Mouse (Mus musculus) erythroid progenitor cell, adult 5-6 weeks (primary cell): ENCODE measurements around the gene Eif2b2. TPM values are rescaled to one million over a fixed set of nuclear protein-coding genes. Genes with fewer than 3 reads are reported as not detected.

ENCODE experiments used
- ATAC-seq: replicated peaks from 2 replicates; pipeline ENCODE4 v1.8.0; 2016; ENCODE audit warnings: moderate number of reproducible peaks, mild to moderate bottlenecking, moderate TSS enrichment, inconsistent platforms; ENCODE audit not compliant: poor library complexity, low FRiP score, severe bottlenecking
- total RNA-seq, 2 experiments: library from RNA; stranded (forward) in 1 of 2; stranded (reverse) in 1 of 2; fragments of 150-400 nt in 1 of 2; fragments of 186-747, 209-891 nt in 1 of 2; gene quantifications; 2 replicates each; pipeline versions ENCODE4 v1.2.3 to v1.2.4; 2015 to 2017; ENCODE audit warnings: low replicate concordance in 2 of 2

Eif2b2 gene
- total RNA-seq, 2 experiments from 2014 or later, result 10.9 to 48.4 TPM

- ATAC-seq, result no peak
Measured at GRCm38 (mm10) chr12:85233376-85234358, 14.4 kb downstream of the Eif2b2 start.

- no peak for ATAC-seq
Measured at GRCm38 (mm10) chr12:85237553-85237952, 18.3 kb downstream of the Eif2b2 start.

- ATAC-seq, result no peak
Measured at GRCm38 (mm10) chr12:85252083-85252482, 32.8 kb downstream of the Eif2b2 start.

- ATAC-seq, result no peak
Measured at GRCm38 (mm10) chr12:85256074-85256751, 36.9 kb downstream of the Eif2b2 start.

GRCm38 (mm10) chr12:85257008-85257639 lies 37.8 kb downstream of the Eif2b2 start:
- no peak for ATAC-seq

- ATAC-seq, result no peak
Measured at GRCm38 (mm10) chr12:85262489-85262888, 43.2 kb downstream of the Eif2b2 start.

GRCm38 (mm10) chr12:85263190-85263589 lies 43.9 kb downstream of the Eif2b2 start:
- no peak for ATAC-seq

GRCm38 (mm10) chr12:85264531-85264930 lies 45.2 kb downstream of the Eif2b2 start:
- no peak for ATAC-seq

- no peak for ATAC-seq
Measured at GRCm38 (mm10) chr12:85264940-85265339, 45.7 kb downstream of the Eif2b2 start.

- ATAC-seq, result no peak
Measured at GRCm38 (mm10) chr12:85266248-85266647, 47.0 kb downstream of the Eif2b2 start.

GRCm38 (mm10) chr12:85269821-85270220 lies 50.5 kb downstream of the Eif2b2 start:
- no peak for ATAC-seq

GRCm38 (mm10) chr12:85270319-85270718 lies 51.0 kb downstream of the Eif2b2 start, which contains the start of gene Mlh3:
TSS of gene Mlh3 (minus strand) at chr12:85270599.
- ATAC-seq, result peak; percentile 92

GRCm38 (mm10) chr12:85271132-85271842 lies 52.0 kb downstream of the Eif2b2 start:
- no peak for ATAC-seq

- ATAC-seq, result no peak
Measured at GRCm38 (mm10) chr12:85271843-85272206, 52.5 kb downstream of the Eif2b2 start.

- ATAC-seq, result no peak
Measured at GRCm38 (mm10) chr12:85273508-85273907, 54.2 kb downstream of the Eif2b2 start.

Other genes with a start within 250 kb of the Eif2b2 start
- gene Fcf1, start 248.6 kb upstream of the Eif2b2 start, total RNA-seq (2015; ENCODE audit: low replicate concordance), result 59.5 and 73.8 TPM in 2 replicates
- gene Fcf1, start 248.6 kb upstream of the Eif2b2 start, total RNA-seq (2017; ENCODE audit: low replicate concordance), result 21.8 and 66.6 TPM in 2 replicates
- gene Arel1, start 248.6 kb upstream of the Eif2b2 start, total RNA-seq (2015; ENCODE audit: low replicate concordance), result 61.2 and 62.3 TPM in 2 replicates
- 58.8 and 73.4 TPM in 2 replicates for gene Arel1, start 248.6 kb upstream of the Eif2b2 start, total RNA-seq (2017; ENCODE audit: low replicate concordance)
- 72.1 and 73.2 TPM in 2 replicates for gene Ylpm1, start 223.2 kb upstream of the Eif2b2 start, total RNA-seq (2015; ENCODE audit: low replicate concordance)
- gene Ylpm1, start 223.2 kb upstream of the Eif2b2 start, total RNA-seq (2017; ENCODE audit: low replicate concordance), result 52.5 and 87.7 TPM in 2 replicates
- gene Prox2, start 108.7 kb upstream of the Eif2b2 start, total RNA-seq (2015; ENCODE audit: low replicate concordance), result 7.5 and 14.1 TPM in 2 replicates
- gene Prox2, start 108.7 kb upstream of the Eif2b2 start, total RNA-seq (2017; ENCODE audit: low replicate concordance), result 6.0 and 21.6 TPM in 2 replicates
- 106 and 118 TPM in 2 replicates for gene Dlst, start 108.6 kb upstream of the Eif2b2 start, total RNA-seq (2015; ENCODE audit: low replicate concordance)
- 181 and 293 TPM in 2 replicates for gene Dlst, start 108.6 kb upstream of the Eif2b2 start, total RNA-seq (2017; ENCODE audit: low replicate concordance)
- not detected in 2 replicates for gene Rps6kl1, start 68.2 kb upstream of the Eif2b2 start, total RNA-seq (2015; ENCODE audit: low replicate concordance)
- not detected in 2 replicates for gene Rps6kl1, start 68.2 kb upstream of the Eif2b2 start, total RNA-seq (2017; ENCODE audit: low replicate concordance)
- gene Pgf, start 41.7 kb upstream of the Eif2b2 start, total RNA-seq (2015; ENCODE audit: low replicate concordance), result not detected in 2 replicates
- 0.39 TPM in 1 of 2 replicates, not detected in the other for gene Pgf, start 41.7 kb upstream of the Eif2b2 start, total RNA-seq (2017; ENCODE audit: low replicate concordance)
- 0.42 and 2.9 TPM in 2 replicates for gene Mlh3, start 51.1 kb downstream of the Eif2b2 start, total RNA-seq (2015; ENCODE audit: low replicate concordance)
- gene Mlh3, start 51.1 kb downstream of the Eif2b2 start, total RNA-seq (2017; ENCODE audit: low replicate concordance), result 0.15 and 4.0 TPM in 2 replicates
- 14.4 and 36.5 TPM in 2 replicates for gene Acyp1, start 69.0 kb downstream of the Eif2b2 start, total RNA-seq (2015; ENCODE audit: low replicate concordance)
- gene Acyp1, start 69.0 kb downstream of the Eif2b2 start, total RNA-seq (2017; ENCODE audit: low replicate concordance), result 13.9 TPM in 2 replicates
- not detected in 2 replicates for gene Zc2hc1c, start 69.1 kb downstream of the Eif2b2 start, total RNA-seq (2015; ENCODE audit: low replicate concordance)
- gene Zc2hc1c, start 69.1 kb downstream of the Eif2b2 start, total RNA-seq (2017; ENCODE audit: low replicate concordance), result not detected in 2 replicates
- 9.0 and 17.2 TPM in 2 replicates for gene Nek9, start 119.9 kb downstream of the Eif2b2 start, total RNA-seq (2015; ENCODE audit: low replicate concordance)
- gene Nek9, start 119.9 kb downstream of the Eif2b2 start, total RNA-seq (2017; ENCODE audit: low replicate concordance), result 7.9 and 15.5 TPM in 2 replicates
- gene Tmed10, start 155.4 kb downstream of the Eif2b2 start, total RNA-seq (2015; ENCODE audit: low replicate concordance), result 85.9 and 101 TPM in 2 replicates
- 65.6 and 71.7 TPM in 2 replicates for gene Tmed10, start 155.4 kb downstream of the Eif2b2 start, total RNA-seq (2017; ENCODE audit: low replicate concordance)